In the genomic region with DNA sequence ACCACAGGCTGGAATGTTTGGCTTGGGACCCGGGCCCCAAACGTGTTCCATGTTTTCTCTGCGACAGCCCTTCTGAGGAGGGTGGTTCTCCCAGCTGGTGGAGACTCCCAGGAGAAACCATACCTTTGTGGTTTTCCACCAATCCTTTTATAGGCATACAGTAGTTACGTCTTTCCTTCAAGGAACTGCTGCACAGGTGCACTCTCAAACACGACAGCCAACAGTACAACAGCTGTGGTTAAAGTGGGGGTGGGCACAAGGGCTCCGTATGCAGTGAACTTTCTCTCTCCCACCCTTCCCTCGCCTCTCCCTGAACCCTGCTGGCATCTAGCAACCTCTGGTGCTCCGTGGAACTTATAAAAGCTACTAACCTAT, we compare ENCODE assay signal across 12 mouse cellular contexts.
DNase-seq lines count a peak whose midpoint lies in the region; ATAC-seq lines count a peak whose summit lies in the region.
"Had no signal": no experiment of that assay in that cellular context is flagged by ENCODE, and none has a peak within 500 bp of the region (broad histone marks: within the 10 kb centered on the region; RNA-seq: fewer than 3 reads in every experiment).

No protein-coding gene starts in this region.

- no peaks in the 10 kb centered on the region for H3K9me3 ChIP-seq in lung, embryonic 16.5 days (ENCODE audit: control insufficient read depth, low read length)
- H3K9me3 ChIP-seq in limb, embryonic 15.5 days, result no peaks in the 10 kb centered on the region
- H3K9me3 ChIP-seq: heart, embryonic 15.5 days; hindbrain, embryonic 13.5 days; neural tube, embryonic 15.5 days had no signal

- H3K27ac ChIP-seq in lung, embryonic 16.5 days (ENCODE audit: low read length), result peak overlapping the region; percentile 93
- H3K27ac ChIP-seq in limb, embryonic 15.5 days, result peak overlapping the region; percentile 87
- H3K27ac ChIP-seq: hindbrain, embryonic 13.5 days; neural tube, embryonic 15.5 days had no signal

- intact Hi-C loops in heart, postnatal 25 days (cut with DNase I), result no loop called here

- H3K4me3 ChIP-seq in lung, embryonic 16.5 days (ENCODE audit: low read length), result no peak overlapping the region
- no peak overlapping the region for H3K4me3 ChIP-seq in limb, embryonic 15.5 days
- H3K4me3 ChIP-seq: heart, embryonic 15.5 days; hindbrain, embryonic 13.5 days; neural tube, embryonic 15.5 days had no signal

- 39% methylated on average over 8 of the region's 8 CpGs for WGBS in lung, embryonic 16.5 days
- WGBS in limb, embryonic 15.5 days, result 22% methylated on average over 8 of the region's 8 CpGs

- H3K27me3 ChIP-seq in lung, embryonic 16.5 days (ENCODE audit: control insufficient read depth, insufficient read depth, low read depth, low read length), result peaks cover 2% of the 10 kb centered on the region; the same call in 1 of the 2 replicates
- H3K27me3 ChIP-seq in limb, embryonic 15.5 days, result no peaks in the 10 kb centered on the region
- H3K27me3 ChIP-seq: heart, embryonic 15.5 days had no signal

- H3K36me3 ChIP-seq in lung, embryonic 16.5 days (ENCODE audit: control insufficient read depth, insufficient read depth, low read length), result no peaks in the 10 kb centered on the region
- no peaks in the 10 kb centered on the region for H3K36me3 ChIP-seq in limb, embryonic 15.5 days
- H3K36me3 ChIP-seq: heart, embryonic 15.5 days; hindbrain, embryonic 13.5 days; neural tube, embryonic 15.5 days had no signal

- no peak for ATAC-seq in lung, embryonic 16.5 days (ENCODE audit: low read depth)
- ATAC-seq in limb, embryonic 15.5 days (ENCODE audit: insufficient number of reproducible peaks, low FRiP score, low TSS enrichment, low read depth), result no peak

- H3K4me2 ChIP-seq in lung, embryonic 16.5 days (ENCODE audit: low read depth, low read length), result no peak overlapping the region
- peak overlapping the region; percentile 13; the same call in 1 of the 2 replicates for H3K4me2 ChIP-seq in limb, embryonic 15.5 days
- H3K4me2 ChIP-seq: heart, embryonic 15.5 days; hindbrain, embryonic 13.5 days; neural tube, embryonic 15.5 days had no signal

- peaks cover 73% of the 10 kb centered on the region for H3K4me1 ChIP-seq in lung, embryonic 16.5 days (replicated peaks; ENCODE audit: control insufficient read depth, insufficient read depth, low read length)
- peaks cover 94% of the 10 kb centered on the region for H3K4me1 ChIP-seq in limb, embryonic 15.5 days

- H3K9ac ChIP-seq in lung, embryonic 16.5 days (ENCODE audit: low read length), result 0 out of 2 replicates have a peak overlapping the region, but pooled peaks have one; percentile 0
- H3K9ac ChIP-seq in limb, embryonic 15.5 days, result no peak overlapping the region
- H3K9ac ChIP-seq: heart, embryonic 15.5 days; hindbrain, embryonic 13.5 days; neural tube, embryonic 15.5 days had no signal

- DNase-seq in cerebellum, postnatal 10 days, result peak; percentile 43 to 45
- DNase-seq in cerebellum, adult 8-10 months, result no peak
- DNase-seq in lung, postnatal 14 days, result no peak
- DNase-seq in thymus, postnatal 36 days, result peak; percentile 26 to 56
- DNase-seq in right cerebral cortex, adult 2 months (ENCODE audit: low spot score in 2 of 2), result no peak
- DNase-seq in heart, postnatal 25 days (ENCODE audit: low spot score), result no peak
- DNase-seq: lung, adult 18-20 months had no signal

Comparison
In these comparisons a context has a peak if more than half of its experiments do, and no peak if none do; other contexts are left out.
1. DNase-seq: peak in cerebellum, postnatal 10 days (2 of 2) and thymus, postnatal 36 days (2 of 2); none in cerebellum, adult 8-10 months (single experiment), lung, postnatal 14 days (single experiment), right cerebral cortex, adult 2 months (0 of 2) and heart, postnatal 25 days (single experiment).